Mouse (Mus musculus): ENCODE results near the gene Gm19668.
"Not testable (repeated sequence)": the region's sequence is repeated elsewhere in the genome, so short reads cannot be mapped to it uniquely, and the experiment has no call there.

The Gm19668 gene

GRCm38 (mm10) chr10:77771225-77771624 lies 27.7 kb downstream of the Gm19668 start, which contains the start of gene Gm3238:
Gene Gm3238 (minus strand): TSS chr10:77771325.
- not testable (repeated sequence) for DNase-seq (ENCODE audit: low spot score in 2 of 2)

GRCm38 (mm10) chr10:77769727-77770126 lies 29.2 kb downstream of the Gm19668 start:
- no peak for DNase-seq (ENCODE audit: low spot score in 2 of 2)

GRCm38 (mm10) chr10:77759582-77759981 lies 39.4 kb downstream of the Gm19668 start, which contains the start of gene Gm3233:
Gene Gm3233 (minus strand): TSS chr10:77759682.
- DNase-seq (ENCODE audit: low spot score in 2 of 2): not testable (repeated sequence)

GRCm38 (mm10) chr10:77753448-77753847 lies 45.5 kb downstream of the Gm19668 start:
- no peak for DNase-seq (ENCODE audit: low spot score in 2 of 2)

- DNase-seq (ENCODE audit: low spot score in 2 of 2): not testable (repeated sequence)
Observed at GRCm38 (mm10) chr10:77752312-77752711, 46.6 kb downstream of the Gm19668 start.

GRCm38 (mm10) chr10:77751254-77751653 lies 47.7 kb downstream of the Gm19668 start, which contains the start of gene Gm9736:
Gene Gm9736 (minus strand): TSS chr10:77751354.
- not testable (repeated sequence) for DNase-seq (ENCODE audit: low spot score in 2 of 2)

GRCm38 (mm10) chr10:77750686-77751085 lies 48.2 kb downstream of the Gm19668 start:
- not testable (repeated sequence) for DNase-seq (ENCODE audit: low spot score in 2 of 2)

Measured in spleen, postnatal 10 days (tissue).